Mouse (Mus musculus): ENCODE measurements around the gene Smg9.
A peak's percentile ranks its signal among the peaks of the same experiment; 100 is the strongest.

The Smg9 gene

DNA sequence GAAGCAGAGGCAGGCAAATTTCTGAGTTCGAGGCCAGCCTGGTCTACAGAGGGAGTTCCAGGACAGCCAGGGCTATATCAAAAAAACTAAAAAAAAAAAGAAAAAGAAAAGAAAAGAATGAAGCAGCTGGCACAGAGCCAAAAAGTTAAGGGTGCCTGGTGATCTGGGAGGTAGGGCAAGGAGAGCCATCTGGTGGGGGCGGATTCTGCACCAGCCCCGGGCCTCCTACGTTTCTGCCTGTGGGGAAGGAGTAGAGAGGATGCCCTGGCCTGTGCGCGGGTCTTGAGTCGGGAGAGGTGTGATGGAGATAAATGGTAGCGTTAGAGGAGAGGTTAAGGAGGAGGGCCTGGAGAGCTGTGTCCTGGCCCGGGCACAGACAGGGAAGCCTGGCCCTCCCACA, 8.8 kb downstream of the Smg9 start:
- DNase-seq (ENCODE audit: low spot score in 2 of 2) = no peak

DNA sequence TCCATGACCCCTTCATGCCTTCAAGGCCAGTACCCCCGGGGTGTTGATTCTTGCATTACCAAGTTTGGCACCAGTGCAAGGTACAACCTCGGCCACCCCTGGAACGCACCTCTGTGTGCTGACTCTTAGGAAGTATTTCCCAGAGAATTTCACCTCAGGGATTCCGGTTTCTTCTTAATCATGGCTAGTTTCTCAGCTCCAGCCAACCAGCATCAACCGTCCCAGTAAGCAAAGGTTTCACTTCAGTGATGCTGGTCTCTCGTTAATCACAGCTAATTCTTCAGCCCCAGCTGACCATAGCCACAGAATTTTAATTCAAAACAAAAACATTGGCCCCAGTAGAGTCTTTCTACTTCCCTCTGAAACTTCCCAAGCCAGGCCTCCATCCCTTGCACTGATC, 10.7 kb downstream of the Smg9 start:
- no peak for DNase-seq (ENCODE audit: low spot score in 2 of 2)

DNA sequence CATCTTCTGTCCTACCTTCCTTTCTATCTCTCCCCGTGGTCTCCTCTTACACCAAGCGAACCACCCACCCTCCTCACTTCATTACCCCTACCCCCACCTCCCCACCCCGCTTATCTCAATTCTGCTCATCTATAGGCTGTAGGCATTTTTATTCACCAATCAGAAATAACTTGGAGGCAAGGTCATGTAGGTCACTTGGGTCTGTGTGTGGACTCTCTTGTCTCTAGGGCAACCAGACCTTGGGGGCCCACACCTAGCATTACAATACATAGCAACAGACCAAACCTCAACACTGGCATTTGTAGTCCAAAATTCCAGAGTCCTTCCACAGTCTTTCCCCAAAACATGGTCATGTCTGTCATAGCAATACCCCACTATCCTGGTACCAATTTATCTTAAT, 11.4 kb downstream of the Smg9 start:
- DNase-seq (ENCODE audit: low spot score in 2 of 2) = no peak

DNA sequence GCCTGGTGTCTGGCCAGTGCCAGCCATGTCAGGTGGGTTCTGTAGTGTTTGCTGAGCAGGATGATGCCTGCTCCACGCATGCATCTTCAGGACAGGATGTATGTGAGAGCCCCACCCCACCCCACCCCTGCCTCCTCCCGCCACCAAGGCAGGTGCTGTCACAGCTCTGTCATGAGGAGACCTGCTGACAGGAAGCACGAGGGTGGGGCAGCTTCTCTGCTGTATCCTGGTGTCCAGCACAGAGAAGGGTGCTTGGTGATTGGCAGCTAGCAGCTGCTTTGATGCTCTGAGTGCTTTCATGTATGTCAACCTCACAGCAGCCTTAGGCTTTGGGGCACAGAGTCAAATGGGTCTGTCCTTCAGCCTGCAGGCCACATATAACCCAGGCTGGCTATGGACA, 14.2 kb downstream of the Smg9 start:
- DNase-seq (ENCODE audit: low spot score in 2 of 2) = no peak

DNA sequence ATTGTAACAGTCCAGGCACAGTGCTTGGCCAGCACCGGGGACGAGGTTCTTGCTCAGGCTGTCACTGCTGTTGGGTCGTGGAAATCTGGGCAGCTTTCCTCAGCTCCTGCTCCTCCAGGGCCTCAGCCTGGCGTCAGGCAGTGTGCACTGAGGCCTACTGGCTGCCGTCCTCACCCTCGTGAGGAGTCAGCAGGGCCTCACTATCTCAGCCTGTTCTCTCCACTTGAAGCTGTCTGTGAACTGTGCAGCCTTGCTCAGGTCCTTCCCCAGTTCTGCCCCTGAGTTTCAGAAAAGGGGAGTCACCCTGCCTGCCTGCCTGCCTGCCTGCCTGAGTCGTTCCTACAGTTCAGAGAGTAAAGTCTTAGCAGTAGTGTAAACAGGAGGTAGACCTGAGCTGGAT, 15.8 kb downstream of the Smg9 start:
- no peak for DNase-seq (ENCODE audit: low spot score in 2 of 2)

DNA sequence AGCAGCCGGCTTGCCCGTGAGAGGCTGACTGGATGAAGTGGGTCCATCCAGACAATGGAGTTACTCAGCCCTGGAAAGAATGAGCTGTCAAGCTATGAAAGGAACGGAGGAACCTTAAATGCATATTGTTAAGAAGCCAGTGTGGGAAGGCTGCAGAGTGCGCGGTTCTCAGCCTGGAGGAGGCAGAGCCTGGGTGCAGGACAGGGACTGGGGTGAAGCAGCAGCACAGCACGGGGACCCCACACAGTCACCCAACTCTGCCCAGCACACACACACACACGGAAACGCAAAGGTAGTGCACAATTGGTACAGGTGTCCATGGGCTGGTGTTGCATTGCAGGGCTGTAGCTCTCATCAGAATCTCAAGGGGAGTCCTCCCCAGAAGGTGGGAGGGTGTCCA, 20.2 kb downstream of the Smg9 start:
- DNase-seq (ENCODE audit: low spot score in 2 of 2) = no peak

DNA sequence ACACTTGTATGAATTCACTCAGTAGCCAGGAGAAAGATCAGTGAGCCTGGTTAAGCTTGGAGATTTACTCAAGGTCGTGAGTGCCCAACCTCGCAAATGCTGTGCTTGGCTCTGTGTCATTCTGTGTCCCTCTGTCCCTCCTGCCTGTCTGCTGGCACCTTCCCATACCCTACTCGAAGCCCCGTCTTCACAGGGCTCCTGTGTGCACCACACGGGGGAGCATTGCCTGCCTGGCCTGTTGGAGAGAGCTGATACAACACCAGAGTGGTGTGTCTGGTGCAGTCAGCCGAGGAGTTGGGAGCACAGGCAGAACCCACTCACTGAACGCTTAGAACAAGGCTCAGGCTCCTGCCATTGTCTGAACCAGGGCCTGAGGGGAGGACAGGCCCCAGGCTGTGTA, 22.2 kb downstream of the Smg9 start:
- DNase-seq (ENCODE audit: low spot score in 2 of 2) = no peak

DNA sequence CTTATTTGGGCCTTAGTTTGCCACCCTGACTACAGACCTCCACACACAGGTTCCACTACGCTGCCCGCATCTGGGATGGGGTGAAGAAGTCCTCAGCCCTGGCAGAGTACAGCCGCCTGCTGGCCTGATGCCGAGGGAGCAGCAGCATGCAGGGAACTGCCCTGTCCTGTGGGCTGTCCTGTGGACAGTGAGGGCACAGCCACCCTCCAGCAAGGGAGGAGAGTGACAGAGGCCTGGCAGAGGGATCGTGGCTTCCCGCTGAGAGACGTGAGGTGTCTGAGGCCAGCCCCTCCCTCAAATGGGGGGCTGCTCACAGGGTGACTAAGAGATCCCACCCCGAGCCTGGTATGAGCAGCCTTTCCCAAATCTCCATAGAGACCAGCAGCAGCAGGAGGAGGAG, 22.8 kb downstream of the Smg9 start:
- no peak for DNase-seq (ENCODE audit: low spot score in 2 of 2)

DNA sequence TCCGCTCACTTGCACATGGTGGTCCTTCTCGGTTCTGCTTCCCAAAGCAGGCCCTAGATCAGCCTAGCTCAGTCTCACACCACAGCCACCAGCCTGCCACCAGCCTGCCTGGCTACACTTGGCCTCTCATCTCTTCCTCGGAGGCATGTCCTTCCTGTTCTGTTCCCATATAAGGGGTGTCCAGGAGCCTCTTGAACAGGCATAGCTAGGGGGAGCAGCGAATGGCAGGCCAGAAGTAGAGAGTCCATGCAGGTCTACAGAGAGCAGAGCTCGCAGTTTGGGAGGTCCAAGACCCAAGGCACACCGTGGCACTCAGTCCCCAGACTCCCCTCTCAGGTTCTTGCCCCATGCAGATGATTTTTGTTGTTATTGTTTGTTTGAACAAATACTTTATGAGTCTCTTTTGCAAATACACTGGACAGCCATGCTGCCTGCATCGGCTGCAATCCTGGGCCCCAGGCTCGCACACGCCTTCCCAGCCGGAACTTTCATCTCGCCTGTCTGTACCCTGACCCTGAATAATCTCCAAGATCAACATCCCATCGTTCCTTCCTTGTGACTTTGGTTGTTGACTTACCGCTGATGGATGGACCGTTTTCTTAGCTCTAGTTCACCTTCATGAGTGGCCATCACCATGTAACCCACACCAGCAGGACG, 23.8 kb downstream of the Smg9 start:
- no peak for DNase-seq (ENCODE audit: low spot score in 2 of 2)

DNA sequence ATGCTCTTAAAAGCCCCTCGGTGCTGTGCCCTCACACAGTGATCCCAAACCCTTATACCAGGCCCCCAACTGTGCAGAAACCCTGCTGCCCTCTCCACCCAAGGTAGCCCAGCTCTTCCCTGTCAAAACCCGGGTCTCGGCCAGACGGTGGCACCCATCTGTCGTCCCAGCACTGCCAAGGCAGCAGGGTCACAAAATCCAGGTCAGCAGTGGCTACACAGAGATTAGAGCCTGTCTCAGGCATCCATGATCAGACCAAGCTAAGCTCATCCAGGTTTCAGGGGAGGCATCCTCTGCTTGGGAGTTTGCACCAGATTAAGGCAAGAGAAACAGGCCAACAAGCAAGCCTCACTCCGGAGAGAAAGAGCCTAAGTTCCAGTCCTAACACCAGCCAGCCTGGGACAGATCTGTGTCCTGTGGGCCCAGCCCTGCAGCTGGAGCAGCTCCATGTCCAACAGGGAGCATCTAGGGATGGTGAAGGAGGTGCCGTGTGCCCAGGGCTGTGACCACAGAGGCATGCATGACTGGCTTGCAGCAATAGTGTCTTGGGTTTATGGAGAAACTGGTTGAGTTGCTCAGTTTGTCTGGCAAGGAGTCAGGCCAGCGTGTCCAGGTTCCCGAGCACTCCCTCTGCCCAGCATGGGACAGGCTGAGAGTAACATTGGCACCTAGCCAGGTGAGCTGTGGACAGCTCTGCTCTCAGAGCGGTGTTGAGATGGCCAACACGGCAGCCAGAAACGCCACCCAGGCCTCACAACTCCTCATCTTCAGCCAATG, 24.7 kb downstream of the Smg9 start:
- no peak for DNase-seq (ENCODE audit: low spot score in 2 of 2)

DNA sequence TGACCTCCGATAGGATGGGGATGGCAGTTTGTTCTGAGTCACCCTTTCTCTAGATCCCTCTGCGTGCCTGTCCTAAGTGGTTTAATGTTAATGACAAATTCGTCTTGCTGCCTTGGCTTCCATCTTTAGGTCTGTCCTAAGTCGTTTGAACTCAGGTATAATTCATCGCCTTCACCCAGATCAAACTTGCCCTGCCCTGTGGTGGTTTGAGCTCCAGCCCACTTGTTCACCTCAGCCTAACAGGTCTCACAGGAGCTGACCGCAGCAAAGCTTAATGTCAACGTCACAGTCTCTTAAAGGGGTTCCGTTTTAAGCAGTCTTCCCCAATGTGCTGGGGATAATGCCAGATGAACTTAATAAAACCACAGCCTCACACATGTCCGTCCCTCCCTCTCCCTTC, 26.5 kb downstream of the Smg9 start:
- no peak for DNase-seq (ENCODE audit: low spot score in 2 of 2)

DNA sequence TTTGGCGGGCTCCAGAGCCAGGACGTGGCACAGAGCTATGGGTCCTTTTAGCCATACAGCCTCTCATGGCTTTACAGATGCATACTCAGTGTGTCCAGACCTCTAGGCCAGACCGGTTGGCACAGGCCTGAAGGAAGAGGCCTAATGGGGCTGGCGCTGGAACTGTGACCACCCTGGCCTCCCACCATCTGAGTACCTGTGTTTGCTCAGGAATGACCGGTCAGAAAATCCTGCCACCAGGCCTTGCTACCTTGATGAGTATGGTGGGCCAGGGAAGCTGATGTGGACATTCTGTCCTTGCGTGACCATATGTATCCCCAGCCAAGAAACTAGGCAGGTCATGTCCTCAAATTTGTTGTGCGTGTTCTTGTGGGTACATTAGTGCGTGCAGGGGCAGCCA, 27.7 kb downstream of the Smg9 start:
- DNase-seq (ENCODE audit: low spot score in 2 of 2) = no peak

DNA sequence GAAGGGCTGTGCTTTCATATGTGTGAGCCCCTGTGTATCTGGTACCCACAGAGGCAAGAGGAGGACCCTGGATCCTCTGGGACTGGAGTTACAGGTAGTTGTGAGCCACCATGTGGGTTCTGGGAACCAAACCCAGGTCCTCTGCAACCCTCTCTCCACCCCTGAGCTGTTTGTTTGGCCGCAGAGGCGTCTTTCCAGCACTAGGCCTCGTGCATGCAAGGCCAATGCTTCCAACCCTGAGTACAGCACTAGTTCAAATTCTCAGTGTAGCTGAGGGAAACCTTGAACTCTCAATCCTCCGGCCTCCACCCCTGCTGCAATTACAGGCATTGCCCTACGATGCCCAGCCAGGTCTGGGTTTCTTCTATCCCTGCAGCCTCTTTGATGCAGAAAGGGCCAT, 29.3 kb downstream of the Smg9 start:
- no peak for DNase-seq (ENCODE audit: low spot score in 2 of 2)

DNA sequence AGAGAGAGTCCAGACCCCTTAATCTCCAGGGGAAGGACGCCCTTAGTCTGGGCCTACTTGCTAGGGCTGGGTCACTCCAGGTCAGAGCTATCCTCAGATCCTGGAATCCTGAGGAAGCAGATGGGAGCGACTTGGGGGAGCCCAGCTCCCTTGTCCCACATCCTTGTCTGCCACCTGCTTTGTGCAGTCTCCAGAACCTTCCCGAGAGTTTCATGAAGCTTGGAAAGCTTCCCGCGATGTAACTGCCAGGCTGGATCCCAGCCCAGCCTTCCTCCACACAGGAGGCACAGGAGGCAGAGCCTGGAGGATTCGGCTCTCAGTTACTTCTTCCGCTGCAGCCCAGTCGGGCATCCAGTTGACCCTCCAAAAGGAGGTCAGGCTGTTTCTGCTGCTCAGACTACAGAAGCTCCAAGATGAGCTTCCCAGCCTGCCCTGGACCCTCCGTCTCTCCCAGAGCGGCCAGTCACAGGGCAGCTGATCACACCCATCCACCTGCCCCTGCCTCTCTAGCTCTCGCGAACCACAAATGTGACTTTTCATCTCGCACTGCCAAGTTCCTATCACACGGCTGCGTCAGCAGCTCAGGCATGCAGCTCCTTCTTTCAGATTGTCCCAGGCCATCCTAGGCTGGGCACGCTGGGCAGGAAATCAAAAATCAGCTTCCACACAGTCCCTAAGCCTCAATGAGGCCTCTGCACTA, 30.1 kb downstream of the Smg9 start:
- DNase-seq (ENCODE audit: low spot score in 2 of 2) = peak; percentile 88 to 94

DNA sequence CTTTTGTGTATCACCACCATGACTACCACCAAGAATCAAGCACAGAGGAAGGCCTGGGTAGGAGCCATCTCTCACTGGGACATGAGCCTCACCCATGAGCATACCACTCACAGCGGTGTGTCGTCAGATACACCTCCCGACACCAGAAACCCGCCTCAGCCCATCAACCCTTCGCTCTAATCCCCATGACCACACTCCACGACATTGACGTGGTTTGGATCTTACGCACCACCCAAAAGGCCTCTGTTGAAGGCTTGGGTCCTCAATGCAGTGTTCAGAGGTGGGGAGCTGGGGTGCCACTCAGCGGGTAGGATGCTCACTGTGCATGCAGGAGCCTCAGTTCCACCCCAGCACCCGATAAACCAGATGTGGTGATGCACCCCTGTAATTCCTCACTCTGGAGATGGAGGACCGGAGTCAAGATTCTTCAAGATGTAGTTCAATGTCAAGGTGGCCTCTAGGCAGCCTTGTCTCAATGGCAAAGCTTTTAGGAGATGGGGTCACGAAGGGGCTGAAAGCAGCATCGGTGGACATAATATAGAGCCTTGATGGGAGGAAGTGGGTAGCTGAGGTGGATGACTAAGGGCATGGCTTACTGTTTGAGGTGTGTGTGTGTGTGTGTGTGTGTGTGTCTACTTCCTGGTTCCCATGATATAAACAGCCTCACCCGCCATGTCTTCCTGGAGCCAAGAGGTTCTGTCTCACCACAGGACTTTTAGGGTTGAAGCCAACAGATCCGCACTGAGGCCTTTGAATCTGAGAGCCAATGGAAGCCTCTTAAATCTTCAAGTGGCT, 31.3 kb downstream of the Smg9 start:
- no peak for DNase-seq (ENCODE audit: low spot score in 2 of 2)

DNA sequence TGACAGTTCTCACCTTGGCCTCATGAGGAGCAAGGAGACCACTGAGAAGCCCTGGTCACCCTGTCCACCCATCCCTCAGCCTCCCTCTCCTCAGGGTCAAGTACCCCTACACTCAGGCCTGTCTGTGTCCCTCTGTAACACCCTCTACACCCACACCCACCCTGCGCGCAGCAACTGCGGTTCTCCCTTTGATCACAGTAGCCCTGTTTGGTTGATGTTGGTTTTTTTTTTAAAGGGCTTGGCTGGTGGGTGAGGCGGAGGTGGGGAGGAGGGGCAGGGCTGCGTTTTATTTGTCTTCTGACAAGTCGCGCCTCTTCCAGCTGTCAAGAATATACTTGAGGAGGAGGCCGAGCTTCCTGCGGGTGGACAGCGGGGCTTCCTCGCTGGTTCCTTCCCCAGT, 32.3 kb downstream of the Smg9 start:
- DNase-seq (ENCODE audit: low spot score in 2 of 2) = no peak

DNA sequence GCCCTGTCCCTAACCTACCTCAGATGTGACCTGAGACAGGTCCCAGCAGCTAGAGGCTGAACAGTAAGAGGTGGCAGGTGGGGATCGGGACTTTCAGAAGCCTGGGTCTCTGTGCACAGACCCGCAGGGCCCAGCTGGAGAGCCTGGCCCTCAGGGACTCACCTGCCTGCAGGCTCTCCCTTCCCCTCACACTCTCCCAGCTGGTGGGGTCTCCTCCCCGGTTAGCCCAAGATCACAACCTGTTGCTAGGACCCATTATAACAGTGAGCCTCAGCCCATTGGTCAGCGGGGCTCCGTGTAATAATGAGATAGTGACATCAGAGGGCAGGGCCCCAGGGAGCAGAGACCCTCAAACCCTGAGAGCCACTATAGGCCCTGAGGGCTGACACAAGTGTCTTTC, 35.9 kb downstream of the Smg9 start:
- DNase-seq (ENCODE audit: low spot score in 2 of 2) = no peak

DNA sequence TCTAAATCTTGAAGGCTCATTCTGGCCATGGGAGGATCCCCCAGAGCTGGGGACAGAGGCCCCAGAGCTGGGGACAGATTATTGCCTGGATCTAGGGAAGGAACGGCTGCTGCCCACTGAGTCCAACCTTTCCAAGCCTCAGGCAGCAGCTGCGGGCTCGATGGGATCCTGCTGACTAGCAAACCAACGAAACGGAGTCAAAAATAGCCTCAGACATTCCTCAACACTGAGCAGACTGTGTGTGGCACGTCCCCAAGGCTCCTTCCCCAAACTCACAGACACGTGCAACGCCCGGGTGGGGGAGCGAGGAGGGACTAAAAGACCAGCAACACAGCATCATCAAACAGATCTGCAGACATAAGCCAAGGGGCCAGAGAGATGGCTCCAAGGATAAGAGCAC, 38.6 kb downstream of the Smg9 start:
- DNase-seq (ENCODE audit: low spot score in 2 of 2) = peak; percentile 60 to 79

DNA sequence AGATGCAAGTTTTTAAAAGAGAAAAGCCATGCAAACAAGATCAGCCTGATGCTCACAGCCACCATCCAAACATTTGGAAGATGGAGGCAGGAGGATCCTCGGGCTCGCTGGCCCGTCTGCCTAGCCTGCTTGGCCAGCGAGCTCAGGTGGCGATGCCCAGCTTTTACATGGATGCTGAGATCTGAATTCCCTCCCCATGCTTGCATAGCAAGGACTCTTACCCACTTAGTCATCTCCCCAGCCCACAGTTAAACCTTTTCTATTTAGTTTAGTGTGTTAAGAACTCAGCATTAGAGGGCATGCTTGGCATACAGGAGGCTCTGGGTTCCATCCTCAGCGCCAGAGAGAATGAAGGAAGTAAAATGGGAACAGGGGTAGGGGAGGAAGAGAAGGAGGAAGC, 39.8 kb downstream of the Smg9 start:
- DNase-seq (ENCODE audit: low spot score in 2 of 2) = no peak

DNA sequence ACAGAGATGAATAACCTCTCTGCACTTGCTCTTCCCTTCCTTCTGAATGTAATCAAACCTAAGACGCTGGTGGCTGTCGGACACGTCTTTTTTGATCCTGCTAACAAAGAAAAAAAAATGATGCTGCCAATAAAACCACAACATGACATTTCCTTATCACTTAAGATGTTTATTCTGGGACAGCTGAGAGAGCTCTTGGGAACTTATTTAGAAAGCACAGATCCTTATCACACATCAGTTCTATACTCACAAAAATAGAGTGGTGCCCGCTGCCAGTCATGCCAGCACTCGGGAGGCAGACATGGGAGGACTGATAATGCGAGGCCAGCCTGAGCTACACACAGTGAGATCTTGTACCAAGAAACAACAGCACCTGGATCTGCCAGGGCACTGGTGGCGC, 40.5 kb downstream of the Smg9 start:
- DNase-seq (ENCODE audit: low spot score in 2 of 2) = no peak

DNA sequence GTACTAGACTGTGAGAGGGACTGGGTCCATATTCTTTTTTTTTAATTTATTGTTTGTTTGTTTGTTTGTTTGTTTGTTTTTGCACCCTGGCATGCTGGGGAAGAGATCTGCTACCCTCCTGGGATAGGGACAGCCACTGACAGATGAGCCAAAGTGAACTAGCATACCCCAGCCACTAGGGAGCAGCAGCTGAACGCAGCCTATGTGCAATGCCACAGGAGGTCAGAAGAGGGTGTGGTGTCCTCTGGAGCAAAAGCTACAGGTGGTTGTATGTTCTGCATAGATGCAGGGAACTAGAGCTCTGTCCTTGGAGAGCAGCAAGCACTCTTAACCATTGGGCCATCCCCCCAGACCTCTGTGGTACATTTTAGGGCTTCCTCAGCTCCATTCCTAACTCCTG, 42.4 kb downstream of the Smg9 start:
- DNase-seq (ENCODE audit: low spot score in 2 of 2) = peak in 1 of 2 experiments; percentile 63

DNA sequence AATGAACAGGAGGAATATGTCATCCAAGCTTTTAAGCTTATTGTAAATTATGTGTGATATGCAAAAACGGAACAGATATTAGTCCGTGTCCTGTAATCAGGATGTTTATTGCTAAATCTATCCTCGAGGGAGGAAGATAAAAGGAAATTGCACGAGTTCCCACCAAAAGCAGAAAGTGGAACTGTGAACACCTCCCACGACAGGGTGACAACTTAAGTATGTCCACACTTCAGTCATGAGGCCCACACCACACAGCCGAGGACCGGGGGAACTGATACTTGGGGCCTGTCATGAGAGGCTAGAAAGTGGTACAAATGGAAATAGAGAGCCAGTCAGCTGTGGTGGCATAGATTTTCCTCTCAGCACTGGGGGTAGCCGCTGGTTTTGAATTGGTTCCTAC, 42.9 kb downstream of the Smg9 start:
- no peak for DNase-seq (ENCODE audit: low spot score in 2 of 2)

All from frontal cortex, postnatal 36 days (tissue).